ENCODE assay signal across 9 mouse cellular contexts in genomic region chr9:104373253-104373652, GRCm38 (mm10). TPM values are rescaled to one million over a fixed set of nuclear protein-coding genes. Genes with fewer than 3 reads are reported as not detected.
DNase-seq lines count a peak whose midpoint lies in the region; ATAC-seq and TF ChIP-seq lines count a peak whose summit lies in the region.
"Had no signal": no experiment of that assay in that cellular context is flagged by ENCODE, and none has a peak within 500 bp of the region (broad histone marks: within the 10 kb centered on the region; RNA-seq: fewer than 3 reads in every experiment).

No protein-coding gene starts in this region.

- no peak for ATAC-seq in activated CD4-positive, CD25-positive, alpha-beta regulatory T cell, adult 4 months

- peak overlapping the region; percentile 3; the same call in 1 of the 2 replicates for H3K27ac ChIP-seq in bone marrow, adult 2 months (ENCODE audit: control insufficient read depth, insufficient read depth, low read depth, low read length, poor library complexity)
- H3K27ac ChIP-seq: limb, embryonic 15.5 days had no signal

- no peaks in the 10 kb centered on the region for H3K4me1 ChIP-seq in bone marrow, adult 2 months (ENCODE audit: control insufficient read depth, insufficient read depth, low read length)
- H3K4me1 ChIP-seq in lung, adult 2 months (ENCODE audit: control insufficient read depth, insufficient read depth, low read length), result no peaks in the 10 kb centered on the region
- H3K4me1 ChIP-seq: limb, embryonic 15.5 days had no signal

- peak; percentile 87 for TF ChIP-seq CTCF in bone marrow, adult 2 months (IDR thresholded peaks at IDR 0.05; ENCODE audit: control insufficient read depth, insufficient read depth, low read length)
- peak; percentile 63; the same call in 1 of the 2 replicates for TF ChIP-seq CTCF in lung, adult 2 months (IDR thresholded peaks at IDR 0.05; ENCODE audit: insufficient read depth, low read length)

- no peak overlapping the region for H3K4me3 ChIP-seq in bone marrow, adult 2 months (replicated peaks; ENCODE audit: control insufficient read depth, low read depth, low read length)
- H3K4me3 ChIP-seq in lung, adult 2 months (replicated peaks; ENCODE audit: extremely low read depth, low read depth, low read length), result no peak overlapping the region
- H3K4me3 ChIP-seq: limb, embryonic 15.5 days had no signal

- DNase-seq in urinary bladder, adult 2 months (ENCODE audit: low spot score), result peak; percentile 26
- DNase-seq in urinary bladder, postnatal 10 days (ENCODE audit: low spot score), result no peak
- DNase-seq in frontal cortex, postnatal 25 days (ENCODE audit: low spot score in 2 of 2), result peak; percentile 42 to 49
- peak; percentile 61 to 82 for DNase-seq in kidney, postnatal 36 days
- peak; percentile 25 for DNase-seq in lung, adult 2 months
- DNase-seq in skeletal muscle tissue, adult 2 months (ENCODE audit: low read depth, low spot score), result peak; percentile 1

- TF ChIP-seq POLR2A in bone marrow, adult 2 months (IDR thresholded peaks at IDR 0.05; ENCODE audit: borderline replicate concordance, control insufficient read depth, low read depth, low read length), result no peak
- no peak for TF ChIP-seq POLR2A in lung, adult 2 months (IDR thresholded peaks at IDR 0.05; ENCODE audit: borderline replicate concordance, extremely low read depth, low read depth, low read length)

- WGBS in bone marrow, adult 2 months, result 25% methylated on average over 6 of the region's 6 CpGs
- 29% methylated on average over 6 of the region's 6 CpGs for WGBS in lung, adult 2 months

RNA-seq across cellular contexts. Expression of gene Acpp, which starts 35.7 kb away (rescaled TPM):
- 4.7 and 5.1 TPM in 2 replicates for polyA plus RNA-seq in urinary bladder, adult 2 months (2012; rRNA removed)
- 1.4 and 3.2 TPM in 2 replicates for polyA plus RNA-seq in bone marrow, adult 2 months (2011; ENCODE audit: insufficient read depth, insufficient read length, low replicate concordance, missing spikeins)
- 2.5 and 4.4 TPM in 2 replicates for polyA plus RNA-seq in lung, adult 2 months (2012; rRNA removed)
- polyA plus RNA-seq in activated CD4-positive, CD25-positive, alpha-beta regulatory T cell, adult 4 months (2017; shearing (Covaris generic)), result 1 to 10 TPM; 1.7 to 3.7 TPM
